ENCODE assay signal across 8 mouse cellular contexts in the genomic region with DNA sequence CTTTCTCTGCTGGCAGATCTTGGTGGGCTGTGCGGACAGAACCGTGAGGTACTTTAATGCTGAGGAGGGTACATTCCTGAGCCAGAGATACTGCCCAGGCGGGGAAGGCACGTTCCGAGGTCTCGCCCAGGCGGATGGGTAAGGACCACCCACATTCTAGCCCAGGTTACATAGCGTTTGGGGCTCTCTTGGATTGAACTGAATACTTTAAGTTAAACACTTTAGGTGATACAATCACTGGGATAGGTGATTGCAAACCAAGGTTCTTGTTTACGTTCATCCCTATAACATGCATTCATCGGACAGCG. TPM values are rescaled to one million over a fixed set of nuclear protein-coding genes. Genes with fewer than 3 reads are reported as not detected.
A peak's percentile ranks its signal among the peaks of the same experiment; 100 is the strongest.
DNase-seq lines count a peak whose midpoint lies in the region; ATAC-seq and TF ChIP-seq lines count a peak whose summit lies in the region.

No protein-coding gene starts in this region.

- WGBS in kidney, adult 2 months: 2% methylated on average over 11 of the region's 11 CpGs
- WGBS in hindbrain, embryonic 12.5 days: 3% methylated on average over 11 of the region's 11 CpGs
- WGBS in midbrain, embryonic 13.5 days: 3% methylated on average over 11 of the region's 11 CpGs

- peak; percentile 24 for ATAC-seq in activated CD4-positive, CD25-positive, alpha-beta regulatory T cell, adult 4 months
- ATAC-seq in hindbrain, embryonic 12.5 days (ENCODE audit: low FRiP score): peak; percentile 33
- ATAC-seq in midbrain, embryonic 13.5 days: no peak

- intact Hi-C loops in left cerebral cortex, postnatal 14 days (cut with DNase I): no loop called here

- H3K4me2 ChIP-seq in hindbrain, embryonic 12.5 days (replicated peaks): peak overlapping the region; percentile 86
- H3K4me2 ChIP-seq in midbrain, embryonic 13.5 days (replicated peaks): peak overlapping the region; percentile 78

- no peak for DNase-seq in kidney, adult 2 months
- no peak for DNase-seq in kidney, postnatal 4 days
- no peak for DNase-seq in retina, postnatal 1 day
- no peak for DNase-seq in left cerebral cortex, postnatal 14 days (ENCODE audit: low spot score in 2 of 2)
- no peak for DNase-seq in urinary bladder, postnatal 14 days (ENCODE audit: low spot score)

- no peaks in the 10 kb centered on the region for H3K36me3 ChIP-seq in kidney, adult 2 months (ENCODE audit: control insufficient read depth, insufficient read depth, low read length)
- H3K36me3 ChIP-seq in hindbrain, embryonic 12.5 days: peaks cover 32% of the 10 kb centered on the region
- peaks cover 29% of the 10 kb centered on the region for H3K36me3 ChIP-seq in midbrain, embryonic 13.5 days

- H3K9me3 ChIP-seq in hindbrain, embryonic 12.5 days (replicated peaks): no peaks in the 10 kb centered on the region
- no peaks in the 10 kb centered on the region for H3K9me3 ChIP-seq in midbrain, embryonic 13.5 days

- H3K27ac ChIP-seq in kidney, adult 2 months (ENCODE audit: insufficient read depth, low read depth, low read length): no peak overlapping the region
- peak overlapping the region; percentile 64 for H3K27ac ChIP-seq in hindbrain, embryonic 12.5 days
- H3K27ac ChIP-seq in midbrain, embryonic 13.5 days: peak overlapping the region; percentile 77; the same call in 1 of the 2 replicates

- H3K27me3 ChIP-seq in kidney, adult 2 months (replicated peaks; ENCODE audit: control insufficient read depth, insufficient read depth, low read length): no peaks in the 10 kb centered on the region
- H3K27me3 ChIP-seq in hindbrain, embryonic 12.5 days: no peaks in the 10 kb centered on the region
- H3K27me3 ChIP-seq in midbrain, embryonic 13.5 days: 0 out of 2 replicates have a peak, but pooled peaks cover 3% of the 10 kb centered on the region

- no peak for TF ChIP-seq CTCF in kidney, adult 2 months (conservative IDR thresholded peaks at IDR 0.05; ENCODE audit: insufficient read depth, insufficient read length, low read depth, low read length)

- peak overlapping the region; percentile 94 for H3K4me3 ChIP-seq in kidney, adult 2 months (ENCODE audit: insufficient read depth, low read depth, low read length)
- peak overlapping the region; percentile 72 for H3K4me3 ChIP-seq in hindbrain, embryonic 12.5 days
- H3K4me3 ChIP-seq in midbrain, embryonic 13.5 days (replicated peaks): peak overlapping the region; percentile 87

- H3K9ac ChIP-seq in hindbrain, embryonic 12.5 days: peak overlapping the region; percentile 76
- H3K9ac ChIP-seq in midbrain, embryonic 13.5 days (replicated peaks): peak overlapping the region; percentile 83

- peaks cover 7% of the 10 kb centered on the region; the same call in 1 of the 2 replicates for H3K4me1 ChIP-seq in kidney, adult 2 months (ENCODE audit: control insufficient read depth, insufficient read depth, low read length)
- H3K4me1 ChIP-seq in hindbrain, embryonic 12.5 days: peaks cover 18% of the 10 kb centered on the region
- H3K4me1 ChIP-seq in midbrain, embryonic 13.5 days (replicated peaks): peaks cover 27% of the 10 kb centered on the region

- no peak for TF ChIP-seq POLR2A in kidney, adult 2 months (IDR thresholded peaks at IDR 0.05; ENCODE audit: low read depth, low read length)

RNA-seq across cellular contexts. Expression of gene Wdr74, which starts 0.5 kb away (rescaled TPM):
- polyA plus RNA-seq in kidney, adult 2 months (2012; rRNA removed): 28.2 and 29.3 TPM in 2 replicates
- 10 to 100 TPM; 43.3 to 70.5 TPM for polyA plus RNA-seq in activated CD4-positive, CD25-positive, alpha-beta regulatory T cell, adult 4 months (2017; shearing (Covaris generic))
- 72.6 and 73.3 TPM in 2 replicates for polyA plus RNA-seq in hindbrain, embryonic 12.5 days (2016; fragmentation: Nextera tagmentation; extraction: Ambion mirVana)
- polyA plus RNA-seq in midbrain, embryonic 13.5 days (2015; fragmentation: Nextera tagmentation; extraction: Ambion mirVana): 89.1 and 93.4 TPM in 2 replicates
- total RNA-seq in left cerebral cortex, postnatal 14 days (2021): 10 to 100 TPM; 42.3 to 43.9 TPM

RNA-seq across cellular contexts. Expression of gene 1700092M07Rik, which starts 4.4 kb away (rescaled TPM):
- 0.39 TPM in 1 of 2 replicates, not detected in the other for polyA plus RNA-seq in kidney, adult 2 months (2012; rRNA removed)
- not detected for polyA plus RNA-seq in activated CD4-positive, CD25-positive, alpha-beta regulatory T cell, adult 4 months (2017; shearing (Covaris generic))
- polyA plus RNA-seq in hindbrain, embryonic 12.5 days (2016; fragmentation: Nextera tagmentation; extraction: Ambion mirVana): 2.4 and 4.5 TPM in 2 replicates
- polyA plus RNA-seq in midbrain, embryonic 13.5 days (2015; fragmentation: Nextera tagmentation; extraction: Ambion mirVana): 2.2 and 2.5 TPM in 2 replicates
- total RNA-seq in left cerebral cortex, postnatal 14 days (2021): not detected

RNA-seq across cellular contexts. Expression of gene Stx5a, which starts 5.1 kb away (rescaled TPM):
- polyA plus RNA-seq in kidney, adult 2 months (2012; rRNA removed): 51.4 and 59.4 TPM in 2 replicates
- polyA plus RNA-seq in activated CD4-positive, CD25-positive, alpha-beta regulatory T cell, adult 4 months (2017; shearing (Covaris generic)): 100 to 1,000 TPM; 109 to 113 TPM
- 128 and 132 TPM in 2 replicates for polyA plus RNA-seq in hindbrain, embryonic 12.5 days (2016; fragmentation: Nextera tagmentation; extraction: Ambion mirVana)
- polyA plus RNA-seq in midbrain, embryonic 13.5 days (2015; fragmentation: Nextera tagmentation; extraction: Ambion mirVana): 121 and 127 TPM in 2 replicates
- 10 to 100 TPM; 63.6 to 64.6 TPM for total RNA-seq in left cerebral cortex, postnatal 14 days (2021)

RNA-seq across cellular contexts. Expression of gene Slc3a2, which starts 12.9 kb away (rescaled TPM):
- 560 and 573 TPM in 2 replicates for polyA plus RNA-seq in kidney, adult 2 months (2012; rRNA removed)
- polyA plus RNA-seq in activated CD4-positive, CD25-positive, alpha-beta regulatory T cell, adult 4 months (2017; shearing (Covaris generic)): 10 to 100 TPM; 60.3 to 69.3 TPM
- 126 and 127 TPM in 2 replicates for polyA plus RNA-seq in hindbrain, embryonic 12.5 days (2016; fragmentation: Nextera tagmentation; extraction: Ambion mirVana)
- polyA plus RNA-seq in midbrain, embryonic 13.5 days (2015; fragmentation: Nextera tagmentation; extraction: Ambion mirVana): 151 and 153 TPM in 2 replicates
- 100 to 1,000 TPM; 182 to 189 TPM for total RNA-seq in left cerebral cortex, postnatal 14 days (2021)

RNA-seq across cellular contexts. Expression of gene Nxf1, which starts 20.8 kb away (rescaled TPM):
- polyA plus RNA-seq in kidney, adult 2 months (2012; rRNA removed): 84.0 and 89.7 TPM in 2 replicates
- 100 to 1,000 TPM; 126 to 163 TPM for polyA plus RNA-seq in activated CD4-positive, CD25-positive, alpha-beta regulatory T cell, adult 4 months (2017; shearing (Covaris generic))
- polyA plus RNA-seq in hindbrain, embryonic 12.5 days (2016; fragmentation: Nextera tagmentation; extraction: Ambion mirVana): 190 and 196 TPM in 2 replicates
- polyA plus RNA-seq in midbrain, embryonic 13.5 days (2015; fragmentation: Nextera tagmentation; extraction: Ambion mirVana): 195 and 206 TPM in 2 replicates
- total RNA-seq in left cerebral cortex, postnatal 14 days (2021): 10 to 100 TPM; 61.9 to 73.6 TPM
